Mouse (Mus musculus) MEL (cell line): ENCODE measurements around the gene Myh2. TPM values are rescaled to one million over a fixed set of nuclear protein-coding genes. Genes with fewer than 3 reads are reported as not detected.

Source experiments
- DNase-seq: peaks from one replicate; pipeline ENCODE4 v3.0.0; 2011; ENCODE audit warnings: low read depth, low spot score
- H3K27ac ChIP-seq: 2 replicates; pipeline ENCODE4 v1.5.1; 2012; ENCODE audit warnings: low read depth, mild to moderate bottlenecking, control low read depth, low read length, moderate library complexity; ENCODE audit not compliant: control insufficient read depth
- H3K27me3 ChIP-seq, 2 experiments: fragments of 150-350 bp in 1 of 2; sonication (generic) in 1 of 2; 2 replicates each; pipeline ENCODE4 v1.6.1; 2012; ENCODE audit warnings: low read length in 2 of 2, mild to moderate bottlenecking in 2 of 2, improper control_type of control experiment in 1 of 2, moderate library complexity in 1 of 2; ENCODE audit not compliant: insufficient read depth in 2 of 2, control insufficient read depth in 1 of 2
- H3K36me3 ChIP-seq, 2 experiments: 2 replicates each; pipeline ENCODE4 v1.6.1; 2012 to 2014; ENCODE audit warnings: low read length in 2 of 2, improper control_type of control experiment in 1 of 2, inconsistent platforms in 1 of 2, mild to moderate bottlenecking in 1 of 2; ENCODE audit not compliant: insufficient read depth in 2 of 2, control insufficient read depth in 1 of 2
- H3K4me1 ChIP-seq, 2 experiments: fragments of 150-350 bp in 1 of 2; sonication (generic) in 1 of 2; 2 replicates each; pipeline ENCODE4 v1.6.1; 2012; ENCODE audit warnings: low read length in 2 of 2, improper control_type of control experiment in 1 of 2, mild to moderate bottlenecking in 1 of 2; ENCODE audit not compliant: insufficient read depth in 2 of 2, control insufficient read depth in 1 of 2
- H3K4me3 ChIP-seq, 2 experiments: fragments of 150-350 bp in 1 of 2; sonication (generic) in 1 of 2; 2 replicates each; pipeline ENCODE4 v1.5.1; 2012; ENCODE audit warnings: low read depth in 2 of 2, low read length in 2 of 2, mild to moderate bottlenecking in 2 of 2, moderate library complexity in 2 of 2, control low read depth in 1 of 2, improper control_type of control experiment in 1 of 2; ENCODE audit not compliant: control insufficient read depth in 1 of 2, insufficient read depth in 1 of 2
- H3K79me2 ChIP-seq: 2 replicates; pipeline ENCODE4 v1.6.1; 2012; ENCODE audit warnings: mild to moderate bottlenecking, low read length, moderate library complexity; ENCODE audit not compliant: control insufficient read depth, poor library complexity, insufficient read depth
- H3K9ac ChIP-seq: 2 replicates; pipeline ENCODE4 v1.6.1; 2012; ENCODE audit warnings: low read depth, mild to moderate bottlenecking, control low read depth, low read length, moderate library complexity; ENCODE audit not compliant: control insufficient read depth, poor library complexity, severe bottlenecking
- H3K9me3 ChIP-seq: fragments of 150-350 bp; sonication (generic); replicated peaks from 2 replicates; pipeline ENCODE4 v1.6.1; 2012; ENCODE audit warnings: mild to moderate bottlenecking, low read length, improper control_type of control experiment, moderate library complexity; ENCODE audit not compliant: insufficient read depth
- SMC3 ChIP-seq: IDR thresholded peaks from 2 replicates; pipeline ENCODE4 v1.6.1; 2011; ENCODE audit warnings: low read depth, low read length, improper control_type of control experiment
- polyA plus RNA-seq, 2 experiments: library from polyadenylated mRNA; stranded (reverse) in 1 of 2; unstranded in 1 of 2; fragments of >175 nt in 1 of 2; fragments of >200 nt in 1 of 2; gene quantifications; 2 replicates each; pipeline versions ENCODE4 v1.2.1 to v1.2.4; 2012; ENCODE audit warnings: low replicate concordance in 2 of 2, low read depth in 1 of 2; ENCODE audit not compliant: insufficient read length in 2 of 2, insufficient read depth in 1 of 2, missing spikeins in 1 of 2
- total RNA-seq: library from RNA; depleted of rRNA; stranded (reverse); fragments of 300-350 nt; gene quantifications from 2 replicates; pipeline ENCODE4 v1.2.3, GENCODE M21; 2012; rRNA removed

Gene Myh2
- total and polyA plus RNA-seq, 3 experiments, result not detected

DNA sequence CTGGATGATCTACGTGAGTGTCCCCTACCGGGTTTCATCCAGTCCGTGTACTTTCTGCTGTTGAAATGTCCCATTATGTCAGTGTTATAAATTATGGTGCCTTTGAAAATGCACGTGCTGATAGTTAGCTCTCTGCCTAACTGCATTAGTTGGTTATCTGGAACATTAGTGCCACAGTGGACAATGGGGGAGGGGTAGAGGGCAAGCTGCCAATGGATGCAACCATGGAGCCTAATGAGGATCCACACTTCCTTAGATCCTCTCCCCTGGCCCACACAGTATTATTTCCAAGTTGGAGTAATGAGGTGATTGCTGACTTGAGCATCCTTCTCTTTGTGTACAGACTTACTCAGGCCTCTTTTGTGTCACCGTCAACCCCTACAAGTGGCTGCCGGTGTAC is 70.2 kb downstream of the Myh2 start:
- Histone ChIP-seq H3K27me3 (no peaks in the 10 kb centered on the region), H3K4me1 (no peaks in the 10 kb centered on the region), H3K79me2 (no peaks in the 10 kb centered on the region), H3K9ac (no peak overlapping the region), H3K4me3 (no peak overlapping the region), H3K9me3 (no peaks in the 10 kb centered on the region), H3K27ac (no peak overlapping the region), H3K36me3 (no peaks in the 10 kb centered on the region)
- DNase-seq, result no peak
- no peak for TF ChIP-seq SMC3

Other genes starting within 250 kb of the Myh2 start
- gene Tmem238l, start 214.4 kb upstream of the Myh2 start, total RNA-seq, result not detected in 2 replicates
- not detected for gene Tmem238l, start 214.4 kb upstream of the Myh2 start, polyA plus RNA-seq
- gene Tmem220, start 145.9 kb upstream of the Myh2 start, total RNA-seq, result 0.23 and 0.35 TPM in 2 replicates
- gene Tmem220, start 145.9 kb upstream of the Myh2 start, polyA plus RNA-seq, result under 1 TPM in 1 of 2 experiments, not detected in 1; 0.99 TPM
- gene Adprm, start 118.4 kb upstream of the Myh2 start, total RNA-seq, result 23.0 and 27.8 TPM in 2 replicates
- 100 to 1,000 TPM in 1 of 2 experiments, 10 to 100 TPM in 1; 19.7 to 531 TPM for gene Adprm, start 118.4 kb upstream of the Myh2 start, polyA plus RNA-seq
- gene Sco1, start 118.4 kb upstream of the Myh2 start, total RNA-seq, result 29.8 and 32.9 TPM in 2 replicates
- 10 to 100 TPM in 1 of 2 experiments, not detected in 1; 14.1 TPM for gene Sco1, start 118.4 kb upstream of the Myh2 start, polyA plus RNA-seq
- gene Myh3, start 92.7 kb upstream of the Myh2 start, total RNA-seq, result 0.81 and 1.5 TPM in 2 replicates
- 1 to 10 TPM in 1 of 2 experiments, not detected in 1; 1.7 TPM for gene Myh3, start 92.7 kb upstream of the Myh2 start, polyA plus RNA-seq
- gene Myh1, start 29.0 kb downstream of the Myh2 start, total RNA-seq, result not detected in 2 replicates
- not detected for gene Myh1, start 29.0 kb downstream of the Myh2 start, polyA plus RNA-seq
- gene Myh4, start 67.0 kb downstream of the Myh2 start, total RNA-seq, result not detected in 2 replicates
- gene Myh4, start 67.0 kb downstream of the Myh2 start, polyA plus RNA-seq, result not detected
- not detected in 2 replicates for gene Myh8, start 106.1 kb downstream of the Myh2 start, total RNA-seq
- not detected for gene Myh8, start 106.1 kb downstream of the Myh2 start, polyA plus RNA-seq
- not detected in 2 replicates for gene Myh13, start 150.6 kb downstream of the Myh2 start, total RNA-seq
- gene Myh13, start 150.6 kb downstream of the Myh2 start, polyA plus RNA-seq, result not detected